In the genomic region with DNA sequence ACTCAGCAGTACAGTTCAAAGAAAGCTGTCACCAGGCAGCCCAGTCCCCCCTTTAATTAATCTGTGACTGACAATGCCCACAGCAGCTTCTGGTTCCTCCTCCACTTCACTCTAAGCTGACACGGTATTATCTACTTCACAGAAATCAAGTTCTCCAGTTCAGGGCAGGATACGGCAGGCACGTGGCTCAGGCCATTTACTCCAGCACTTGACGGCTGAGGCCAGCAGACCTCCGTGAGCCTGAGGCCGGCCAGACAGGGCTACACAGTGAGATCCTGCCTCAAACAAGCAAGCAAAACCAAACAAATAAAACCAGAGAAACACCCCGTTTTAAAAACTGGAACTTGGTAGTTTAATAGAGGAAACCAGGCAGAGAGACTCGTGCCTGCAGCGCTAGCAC, we compare ENCODE assay signal across 20 mouse cellular contexts. TPM values are rescaled to one million over a fixed set of nuclear protein-coding genes. Genes with fewer than 3 reads are reported as not detected.
DNase-seq lines count a peak whose midpoint lies in the region; ATAC-seq and TF ChIP-seq lines count a peak whose summit lies in the region.
"Had no signal": no experiment of that assay in that cellular context is flagged by ENCODE, and none has a peak within 500 bp of the region (broad histone marks: within the 10 kb centered on the region; RNA-seq: fewer than 3 reads in every experiment).

No protein-coding gene starts in this region.

- no peaks in the 10 kb centered on the region for H3K9me3 ChIP-seq in hindbrain, embryonic 13.5 days
- no peaks in the 10 kb centered on the region for H3K9me3 ChIP-seq in hindbrain, embryonic 11.5 days (ENCODE audit: control insufficient read depth, low read length)
- no peaks in the 10 kb centered on the region for H3K9me3 ChIP-seq in midbrain, postnatal 0 days (ENCODE audit: low read length)
- H3K9me3 ChIP-seq in midbrain, embryonic 15.5 days, result no peaks in the 10 kb centered on the region
- H3K9me3 ChIP-seq in heart, embryonic 15.5 days (replicated peaks), result no peaks in the 10 kb centered on the region
- H3K9me3 ChIP-seq in intestine, embryonic 16.5 days (ENCODE audit: control insufficient read depth, low read length), result no peaks in the 10 kb centered on the region
- H3K9me3 ChIP-seq in forebrain, embryonic 12.5 days, result no peaks in the 10 kb centered on the region
- H3K9me3 ChIP-seq: intestine, embryonic 15.5 days; limb, embryonic 15.5 days; midbrain, embryonic 12.5 days had no signal

- 70% methylated on average over 9 of the region's 9 CpGs for WGBS in hindbrain, embryonic 13.5 days
- 78% methylated on average over 9 of the region's 9 CpGs for WGBS in hindbrain, embryonic 11.5 days
- 60% methylated on average over 9 of the region's 9 CpGs for WGBS in midbrain, postnatal 0 days
- 53% methylated on average over 9 of the region's 9 CpGs for WGBS in midbrain, embryonic 15.5 days
- 42% methylated on average over 9 of the region's 9 CpGs for WGBS in heart, embryonic 15.5 days
- 64% methylated on average over 9 of the region's 9 CpGs for WGBS in intestine, embryonic 16.5 days
- 74% methylated on average over 9 of the region's 9 CpGs for WGBS in forebrain, embryonic 12.5 days

- peaks cover 75% of the 10 kb centered on the region for H3K36me3 ChIP-seq in hindbrain, embryonic 13.5 days
- peaks cover 7% of the 10 kb centered on the region; the same call in 1 of the 2 replicates for H3K36me3 ChIP-seq in hindbrain, embryonic 11.5 days (ENCODE audit: control insufficient read depth, insufficient read depth, low read length)
- H3K36me3 ChIP-seq in midbrain, postnatal 0 days (ENCODE audit: insufficient read depth, low read length), result peaks cover 27% of the 10 kb centered on the region
- H3K36me3 ChIP-seq in midbrain, embryonic 15.5 days (replicated peaks), result peaks cover 8% of the 10 kb centered on the region; the same call in 1 of the 2 replicates
- H3K36me3 ChIP-seq in heart, embryonic 15.5 days, result peaks cover 32% of the 10 kb centered on the region
- no peaks in the 10 kb centered on the region for H3K36me3 ChIP-seq in intestine, embryonic 16.5 days (ENCODE audit: control insufficient read depth, insufficient read depth, low read length)
- peaks cover 83% of the 10 kb centered on the region for H3K36me3 ChIP-seq in forebrain, embryonic 12.5 days (replicated peaks)

- ATAC-seq in hindbrain, embryonic 13.5 days (ENCODE audit: low FRiP score), result no peak
- no peak for ATAC-seq in hindbrain, embryonic 11.5 days (ENCODE audit: low FRiP score)
- ATAC-seq in midbrain, postnatal 0 days (ENCODE audit: low FRiP score), result no peak
- no peak for ATAC-seq in midbrain, embryonic 15.5 days (replicated peaks)
- peak; percentile 63; the same call in 1 of the 2 replicates for ATAC-seq in heart, embryonic 15.5 days (replicated peaks; ENCODE audit: insufficient number of reproducible peaks, insufficient read depth, low FRiP score, low read depth)
- ATAC-seq in intestine, embryonic 16.5 days, result no peak
- no peak for ATAC-seq in forebrain, embryonic 12.5 days (ENCODE audit: low FRiP score)
- ATAC-seq: activated CD4-positive, CD25-positive, alpha-beta regulatory T cell, adult 4 months; forebrain, embryonic 14.5 days; intestine, embryonic 15.5 days; lung, postnatal 0 days had no signal

- H3K27ac ChIP-seq in hindbrain, embryonic 13.5 days, result 0 out of 2 replicates have a peak overlapping the region, but pooled peaks have one; percentile 8
- H3K27ac ChIP-seq in hindbrain, embryonic 11.5 days (ENCODE audit: low read depth, low read length), result no peak overlapping the region
- peak overlapping the region; percentile 60; the same call in 1 of the 2 replicates for H3K27ac ChIP-seq in midbrain, postnatal 0 days (ENCODE audit: low read depth, low read length)
- no peak overlapping the region for H3K27ac ChIP-seq in midbrain, embryonic 15.5 days
- H3K27ac ChIP-seq in heart, embryonic 15.5 days, result peak overlapping the region; percentile 95
- H3K27ac ChIP-seq in intestine, embryonic 16.5 days (ENCODE audit: low read length), result no peak overlapping the region
- H3K27ac ChIP-seq in forebrain, embryonic 12.5 days, result no peak overlapping the region
- H3K27ac ChIP-seq: intestine, embryonic 15.5 days; midbrain, embryonic 12.5 days had no signal

- no peak for DNase-seq in hindbrain, embryonic 11.5 days (ENCODE audit: low spot score)
- DNase-seq in midbrain, postnatal 0 days (ENCODE audit: low spot score), result no peak
- DNase-seq: cerebellum, postnatal 36 days; thymus, adult 18-20 months had no signal

- H3K4me2 ChIP-seq in hindbrain, embryonic 13.5 days, result no peak overlapping the region
- H3K4me2 ChIP-seq in hindbrain, embryonic 11.5 days (replicated peaks; ENCODE audit: low read depth, low read length), result no peak overlapping the region
- no peak overlapping the region for H3K4me2 ChIP-seq in midbrain, postnatal 0 days (ENCODE audit: low read depth, low read length, poor library complexity, severe bottlenecking)
- no peak overlapping the region for H3K4me2 ChIP-seq in midbrain, embryonic 15.5 days
- peak overlapping the region; percentile 46 for H3K4me2 ChIP-seq in heart, embryonic 15.5 days
- no peak overlapping the region for H3K4me2 ChIP-seq in intestine, embryonic 16.5 days (ENCODE audit: low read depth, low read length)
- H3K4me2 ChIP-seq in forebrain, embryonic 12.5 days, result no peak overlapping the region
- H3K4me2 ChIP-seq: intestine, embryonic 15.5 days; limb, embryonic 15.5 days; midbrain, embryonic 12.5 days had no signal

- no peaks in the 10 kb centered on the region for H3K27me3 ChIP-seq in hindbrain, embryonic 13.5 days
- H3K27me3 ChIP-seq in hindbrain, embryonic 11.5 days (ENCODE audit: control insufficient read depth, insufficient read depth, low read length), result no peaks in the 10 kb centered on the region
- H3K27me3 ChIP-seq in midbrain, postnatal 0 days (ENCODE audit: insufficient read depth, low read length), result no peaks in the 10 kb centered on the region
- H3K27me3 ChIP-seq in midbrain, embryonic 15.5 days (replicated peaks), result no peaks in the 10 kb centered on the region
- no peaks in the 10 kb centered on the region for H3K27me3 ChIP-seq in heart, embryonic 15.5 days
- no peaks in the 10 kb centered on the region for H3K27me3 ChIP-seq in intestine, embryonic 16.5 days (replicated peaks; ENCODE audit: control insufficient read depth, insufficient read depth, low read length)
- no peaks in the 10 kb centered on the region for H3K27me3 ChIP-seq in forebrain, embryonic 12.5 days
- H3K27me3 ChIP-seq: intestine, embryonic 15.5 days; limb, embryonic 15.5 days; midbrain, embryonic 12.5 days had no signal

- no peak overlapping the region for H3K9ac ChIP-seq in hindbrain, embryonic 13.5 days
- H3K9ac ChIP-seq in hindbrain, embryonic 11.5 days (ENCODE audit: low read depth, low read length), result no peak overlapping the region
- H3K9ac ChIP-seq in midbrain, postnatal 0 days (replicated peaks; ENCODE audit: low read length, poor library complexity, severe bottlenecking), result no peak overlapping the region
- H3K9ac ChIP-seq in midbrain, embryonic 15.5 days, result no peak overlapping the region
- peak overlapping the region; percentile 44; the same call in 1 of the 2 replicates for H3K9ac ChIP-seq in heart, embryonic 15.5 days
- no peak overlapping the region for H3K9ac ChIP-seq in intestine, embryonic 16.5 days (ENCODE audit: low read depth, low read length)
- H3K9ac ChIP-seq in forebrain, embryonic 12.5 days, result no peak overlapping the region
- H3K9ac ChIP-seq: intestine, embryonic 15.5 days; limb, embryonic 15.5 days; midbrain, embryonic 12.5 days had no signal

- H3K4me1 ChIP-seq in hindbrain, embryonic 13.5 days (replicated peaks), result peaks cover 9% of the 10 kb centered on the region; the same call in 1 of the 2 replicates
- H3K4me1 ChIP-seq in hindbrain, embryonic 11.5 days (replicated peaks; ENCODE audit: control insufficient read depth, insufficient read depth, low read length), result no peaks in the 10 kb centered on the region
- H3K4me1 ChIP-seq in midbrain, postnatal 0 days (ENCODE audit: insufficient read depth, low read length), result no peaks in the 10 kb centered on the region
- H3K4me1 ChIP-seq in midbrain, embryonic 15.5 days, result peaks cover 5% of the 10 kb centered on the region
- H3K4me1 ChIP-seq in heart, embryonic 15.5 days (replicated peaks), result peaks cover 67% of the 10 kb centered on the region
- H3K4me1 ChIP-seq in intestine, embryonic 16.5 days (ENCODE audit: control insufficient read depth, insufficient read depth, low read length), result no peaks in the 10 kb centered on the region
- H3K4me1 ChIP-seq in forebrain, embryonic 12.5 days, result peaks cover 5% of the 10 kb centered on the region; the same call in 1 of the 2 replicates
- H3K4me1 ChIP-seq: intestine, embryonic 15.5 days had no signal

- TF ChIP-seq CTCF in midbrain, postnatal 0 days (IDR thresholded peaks at IDR 0.05), result no peak

- no peak overlapping the region for H3K4me3 ChIP-seq in hindbrain, embryonic 13.5 days
- H3K4me3 ChIP-seq in hindbrain, embryonic 11.5 days (ENCODE audit: low read depth, low read length), result no peak overlapping the region
- no peak overlapping the region for H3K4me3 ChIP-seq in midbrain, postnatal 0 days (ENCODE audit: low read depth, low read length)
- H3K4me3 ChIP-seq in midbrain, embryonic 15.5 days, result no peak overlapping the region
- no peak overlapping the region for H3K4me3 ChIP-seq in heart, embryonic 15.5 days
- no peak overlapping the region for H3K4me3 ChIP-seq in intestine, embryonic 16.5 days (ENCODE audit: low read length)
- no peak overlapping the region for H3K4me3 ChIP-seq in forebrain, embryonic 12.5 days (replicated peaks)
- H3K4me3 ChIP-seq: intestine, embryonic 15.5 days; limb, embryonic 15.5 days; midbrain, embryonic 12.5 days had no signal

RNA-seq across cellular contexts. Expression of a gene that starts 21.1 kb away (rescaled TPM):
- polyA plus RNA-seq in hindbrain, embryonic 13.5 days (2015; fragmentation: Nextera tagmentation; extraction: Ambion mirVana), result 43.5 and 44.8 TPM in 2 replicates
- polyA plus RNA-seq in hindbrain, embryonic 11.5 days (2014; fragmentation: Nextera tagmentation; extraction: Ambion mirVana), result 17.1 and 19.0 TPM in 2 replicates
- total RNA-seq in midbrain, postnatal 0 days (2014; rRNA removed), result 70.2 and 80.2 TPM in 2 replicates
- polyA plus RNA-seq in midbrain, postnatal 0 days (2015; fragmentation: Nextera tagmentation; extraction: Ambion mirVana), result 88.8 and 113 TPM in 2 replicates
- 57.0 and 59.5 TPM in 2 replicates for polyA plus RNA-seq in midbrain, embryonic 15.5 days (2015; fragmentation: Nextera tagmentation; extraction: Ambion mirVana)
- 14.5 and 23.0 TPM in 2 replicates for polyA plus RNA-seq in heart, embryonic 15.5 days (2015; fragmentation: Nextera tagmentation; extraction: Ambion mirVana)
- polyA plus RNA-seq in intestine, embryonic 16.5 days (2015; fragmentation: Nextera tagmentation; extraction: Ambion mirVana), result 39.7 and 46.7 TPM in 2 replicates
- polyA plus RNA-seq in forebrain, embryonic 12.5 days (2016; fragmentation: Nextera tagmentation; extraction: Ambion mirVana), result 14.0 and 16.6 TPM in 2 replicates

RNA-seq across cellular contexts. Expression of a gene that starts 30.4 kb away (rescaled TPM):
- polyA plus RNA-seq in hindbrain, embryonic 13.5 days (2015; fragmentation: Nextera tagmentation; extraction: Ambion mirVana), result 113 and 126 TPM in 2 replicates
- 305 and 319 TPM in 2 replicates for polyA plus RNA-seq in hindbrain, embryonic 11.5 days (2014; fragmentation: Nextera tagmentation; extraction: Ambion mirVana)
- total RNA-seq in midbrain, postnatal 0 days (2014; rRNA removed), result 135 and 138 TPM in 2 replicates
- 144 and 154 TPM in 2 replicates for polyA plus RNA-seq in midbrain, postnatal 0 days (2015; fragmentation: Nextera tagmentation; extraction: Ambion mirVana)
- polyA plus RNA-seq in midbrain, embryonic 15.5 days (2015; fragmentation: Nextera tagmentation; extraction: Ambion mirVana), result 138 and 141 TPM in 2 replicates
- 95.0 and 152 TPM in 2 replicates for polyA plus RNA-seq in heart, embryonic 15.5 days (2015; fragmentation: Nextera tagmentation; extraction: Ambion mirVana)
- 286 and 319 TPM in 2 replicates for polyA plus RNA-seq in intestine, embryonic 16.5 days (2015; fragmentation: Nextera tagmentation; extraction: Ambion mirVana)
- polyA plus RNA-seq in forebrain, embryonic 12.5 days (2016; fragmentation: Nextera tagmentation; extraction: Ambion mirVana), result 214 and 228 TPM in 2 replicates

RNA-seq across cellular contexts. Expression of a gene that starts 36.6 kb away (rescaled TPM):
- polyA plus RNA-seq in hindbrain, embryonic 13.5 days (2015; fragmentation: Nextera tagmentation; extraction: Ambion mirVana), result 225 and 235 TPM in 2 replicates
- polyA plus RNA-seq in hindbrain, embryonic 11.5 days (2014; fragmentation: Nextera tagmentation; extraction: Ambion mirVana), result 53.3 and 61.2 TPM in 2 replicates
- total RNA-seq in midbrain, postnatal 0 days (2014; rRNA removed), result 280 and 286 TPM in 2 replicates
- polyA plus RNA-seq in midbrain, postnatal 0 days (2015; fragmentation: Nextera tagmentation; extraction: Ambion mirVana), result 203 and 211 TPM in 2 replicates
- 251 and 274 TPM in 2 replicates for polyA plus RNA-seq in midbrain, embryonic 15.5 days (2015; fragmentation: Nextera tagmentation; extraction: Ambion mirVana)
- polyA plus RNA-seq in heart, embryonic 15.5 days (2015; fragmentation: Nextera tagmentation; extraction: Ambion mirVana), result 132 and 145 TPM in 2 replicates
- 56.6 and 57.4 TPM in 2 replicates for polyA plus RNA-seq in intestine, embryonic 16.5 days (2015; fragmentation: Nextera tagmentation; extraction: Ambion mirVana)
- polyA plus RNA-seq in forebrain, embryonic 12.5 days (2016; fragmentation: Nextera tagmentation; extraction: Ambion mirVana), result 170 and 178 TPM in 2 replicates

RNA-seq across cellular contexts. Expression of a gene that starts 48.4 kb away (rescaled TPM):
- not detected in 2 replicates for polyA plus RNA-seq in hindbrain, embryonic 13.5 days (2015; fragmentation: Nextera tagmentation; extraction: Ambion mirVana)
- not detected in 2 replicates for polyA plus RNA-seq in hindbrain, embryonic 11.5 days (2014; fragmentation: Nextera tagmentation; extraction: Ambion mirVana)
- total RNA-seq in midbrain, postnatal 0 days (2014; rRNA removed), result not detected in 2 replicates
- polyA plus RNA-seq in midbrain, postnatal 0 days (2015; fragmentation: Nextera tagmentation; extraction: Ambion mirVana), result not detected in 2 replicates
- not detected in 2 replicates for polyA plus RNA-seq in midbrain, embryonic 15.5 days (2015; fragmentation: Nextera tagmentation; extraction: Ambion mirVana)
- not detected in 2 replicates for polyA plus RNA-seq in heart, embryonic 15.5 days (2015; fragmentation: Nextera tagmentation; extraction: Ambion mirVana)
- polyA plus RNA-seq in intestine, embryonic 16.5 days (2015; fragmentation: Nextera tagmentation; extraction: Ambion mirVana), result not detected in 2 replicates
- not detected in 2 replicates for polyA plus RNA-seq in forebrain, embryonic 12.5 days (2016; fragmentation: Nextera tagmentation; extraction: Ambion mirVana)
- total RNA-seq: adrenal gland, postnatal 4 days; gastrocnemius, postnatal 25 days; left cerebral cortex, adult 18-20 months had no signal
- polyA plus RNA-seq: activated CD4-positive, CD25-positive, alpha-beta regulatory T cell, adult 4 months; embryonic facial prominence, embryonic 14.5 days; forebrain, embryonic 14.5 days; intestine, embryonic 15.5 days; limb, embryonic 15.5 days; lung, postnatal 0 days; midbrain, embryonic 12.5 days; neural tube, embryonic 11.5 days had no signal

RNA-seq across cellular contexts. Expression of a gene that starts 49.8 kb away (rescaled TPM):
- polyA plus RNA-seq in hindbrain, embryonic 13.5 days (2015; fragmentation: Nextera tagmentation; extraction: Ambion mirVana), result 565 and 583 TPM in 2 replicates
- 817 and 827 TPM in 2 replicates for polyA plus RNA-seq in hindbrain, embryonic 11.5 days (2014; fragmentation: Nextera tagmentation; extraction: Ambion mirVana)
- 1,349 and 1,717 TPM in 2 replicates for total RNA-seq in midbrain, postnatal 0 days (2014; rRNA removed)
- polyA plus RNA-seq in midbrain, postnatal 0 days (2015; fragmentation: Nextera tagmentation; extraction: Ambion mirVana), result 447 and 461 TPM in 2 replicates
- 417 and 421 TPM in 2 replicates for polyA plus RNA-seq in midbrain, embryonic 15.5 days (2015; fragmentation: Nextera tagmentation; extraction: Ambion mirVana)
- polyA plus RNA-seq in heart, embryonic 15.5 days (2015; fragmentation: Nextera tagmentation; extraction: Ambion mirVana), result 506 and 536 TPM in 2 replicates
- polyA plus RNA-seq in intestine, embryonic 16.5 days (2015; fragmentation: Nextera tagmentation; extraction: Ambion mirVana), result 853 and 934 TPM in 2 replicates
- polyA plus RNA-seq in forebrain, embryonic 12.5 days (2016; fragmentation: Nextera tagmentation; extraction: Ambion mirVana), result 699 and 734 TPM in 2 replicates

Comparison
In these comparisons a context has a peak if more than half of its experiments do, and no peak if none do; other contexts are left out.
1. H3K27ac ChIP-seq: peak in hindbrain, embryonic 13.5 days (single experiment), midbrain, postnatal 0 days (single experiment) and heart, embryonic 15.5 days (single experiment); none in hindbrain, embryonic 11.5 days (single experiment), midbrain, embryonic 15.5 days (single experiment), intestine, embryonic 16.5 days (single experiment) and forebrain, embryonic 12.5 days (single experiment).